Mouse (Mus musculus) stomach, postnatal 0 days (tissue): ENCODE measurements around the gene Tcf12.

ENCODE experiments used
- CTCF ChIP-seq: IDR thresholded peaks from 2 replicates; pipeline ENCODE4 v1.5.1; 2016; ENCODE audit warnings: antibody characterized with exemption, low read depth, mild to moderate bottlenecking, moderate library complexity
- EP300 ChIP-seq: optimal IDR thresholded peaks from 2 replicates; pipeline ENCODE3; 2016; ENCODE audit warnings: antibody characterized with exemption

DNA sequence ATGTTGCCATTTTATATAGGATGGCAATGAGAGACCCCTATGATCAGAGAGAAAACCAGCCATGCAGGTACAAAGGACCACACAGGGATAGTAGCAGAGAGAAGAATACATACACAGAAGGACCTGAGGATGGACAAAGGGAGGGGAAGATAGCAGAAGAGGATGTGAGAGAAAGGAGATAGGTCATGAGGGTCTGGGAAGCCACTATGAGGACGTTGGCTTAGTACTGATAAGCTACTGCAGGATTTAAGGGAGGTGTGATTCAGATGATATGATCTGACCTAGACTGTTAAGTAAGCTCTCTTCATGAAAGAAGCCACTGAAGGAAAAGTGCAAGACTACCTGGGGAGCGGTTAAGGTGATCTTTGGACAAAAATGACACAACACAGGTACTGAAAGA, 205.1 kb downstream of the Tcf12 start:
- no peak for TF ChIP-seq CTCF
- TF ChIP-seq EP300 = no peak
